Mouse (Mus musculus): ENCODE measurements around the gene Runx2. TPM values are rescaled to one million over a fixed set of nuclear protein-coding genes. Genes with fewer than 3 reads are reported as not detected.

Runx2 gene
- total and polyA plus RNA-seq, 2 experiments from 2014 or later = 0.59 to 1.8 TPM

DNA sequence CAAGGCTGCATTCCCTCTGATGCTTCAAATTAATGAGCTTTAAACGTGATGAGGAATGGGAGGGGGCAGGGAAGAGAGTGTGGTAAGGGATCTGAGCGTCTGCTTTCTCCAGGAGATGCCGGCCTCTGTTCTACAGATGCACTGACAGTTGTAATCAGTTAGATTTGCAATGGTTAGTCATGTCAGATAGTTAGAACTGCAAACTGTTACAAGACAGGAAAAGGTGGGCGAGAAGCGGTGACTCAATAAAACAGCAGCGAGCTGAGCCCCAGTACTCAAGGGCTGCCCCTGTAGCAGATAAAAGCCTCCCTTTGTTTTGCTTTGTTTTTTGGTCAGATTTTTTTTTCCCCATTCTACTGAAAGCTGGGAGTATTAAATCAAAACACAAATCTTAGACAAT is 96.6 kb downstream of the Runx2 start:
- WGBS = 35% methylated on average over 6 of the region's 6 CpGs
- Histone ChIP-seq H3K4me1 (ENCODE audit: insufficient read depth, low read length) (no peaks in the 10 kb centered on the region), H3K27ac (ENCODE audit: low read depth, low read length) (no peak overlapping the region), H3K27me3 (ENCODE audit: insufficient read depth, low read length) (no peaks in the 10 kb centered on the region), H3K4me3 (ENCODE audit: low read depth, low read length) (no peak overlapping the region), H3K9me3 (ENCODE audit: low read length) (no peaks in the 10 kb centered on the region), H3K36me3 (ENCODE audit: insufficient read depth, low read length) (no peaks in the 10 kb centered on the region), H3K9ac (replicated peaks; ENCODE audit: low read length, poor library complexity, severe bottlenecking) (no peak overlapping the region), H3K4me2 (ENCODE audit: low read depth, low read length, poor library complexity, severe bottlenecking) (no peak overlapping the region)
- ATAC-seq (ENCODE audit: low FRiP score) = no peak
- peak; percentile 36 for DNase-seq (ENCODE audit: low spot score)
- TF ChIP-seq CTCF (IDR thresholded peaks at IDR 0.05) = no peak

DNA sequence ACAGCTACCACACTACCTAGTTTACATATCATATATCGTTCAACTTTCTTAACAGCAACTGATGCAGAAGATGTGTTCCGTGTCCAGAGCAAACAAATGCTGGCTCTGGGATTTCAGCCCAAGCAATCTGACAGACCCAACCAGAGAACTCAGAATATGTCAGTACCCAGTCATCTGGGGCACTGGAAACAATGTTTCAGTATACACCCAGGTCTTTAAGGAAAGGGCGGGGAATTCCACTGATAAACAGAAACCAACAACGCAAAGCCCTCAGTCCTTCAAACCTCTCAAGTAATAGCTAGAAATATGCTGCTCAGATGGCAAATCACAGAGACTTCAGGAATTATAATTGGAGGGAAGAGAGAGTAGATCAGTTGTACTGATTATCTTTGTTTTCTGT is 100.5 kb downstream of the Runx2 start:
- ATAC-seq (ENCODE audit: low FRiP score) = no peak
- no peak overlapping the region for H3K4me3 ChIP-seq (ENCODE audit: low read depth, low read length)
- H3K9ac ChIP-seq (replicated peaks; ENCODE audit: low read length, poor library complexity, severe bottlenecking) = no peak overlapping the region
- no peaks in the 10 kb centered on the region for H3K4me1 ChIP-seq (ENCODE audit: insufficient read depth, low read length)
- 95% methylated on average over 4 of the region's 4 CpGs for WGBS
- H3K27ac ChIP-seq (ENCODE audit: low read depth, low read length) = no peak overlapping the region
- H3K4me2 ChIP-seq (ENCODE audit: low read depth, low read length, poor library complexity, severe bottlenecking) = no peak overlapping the region
- H3K27me3 ChIP-seq (ENCODE audit: insufficient read depth, low read length) = no peaks in the 10 kb centered on the region
- H3K9me3 ChIP-seq (ENCODE audit: low read length) = no peaks in the 10 kb centered on the region
- no peak for DNase-seq (ENCODE audit: low spot score)
- no peaks in the 10 kb centered on the region for H3K36me3 ChIP-seq (ENCODE audit: insufficient read depth, low read length)
- no peak for TF ChIP-seq CTCF (IDR thresholded peaks at IDR 0.05)

DNA sequence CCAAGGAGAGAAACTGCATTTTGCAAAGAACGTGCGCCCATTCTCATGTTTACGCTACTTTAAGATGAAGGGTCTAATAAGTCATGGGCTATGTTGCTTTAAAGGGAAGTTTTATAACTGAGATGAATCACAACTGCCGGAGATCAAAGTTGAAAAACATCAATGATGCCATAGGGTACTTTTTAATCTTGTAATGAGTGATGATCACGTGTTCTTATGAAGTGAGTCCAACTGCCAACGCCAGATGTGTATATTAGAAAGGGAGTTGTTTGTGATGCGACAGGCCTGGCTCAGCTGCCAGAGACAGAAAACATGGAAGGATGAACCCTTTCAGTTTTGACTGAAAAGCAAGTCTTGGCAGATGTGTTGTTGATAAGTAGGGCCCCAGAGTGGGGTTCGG is 101.2 kb downstream of the Runx2 start:
- no peaks in the 10 kb centered on the region for H3K4me1 ChIP-seq (ENCODE audit: insufficient read depth, low read length)
- ATAC-seq (ENCODE audit: low FRiP score) (no peak), DNase-seq (ENCODE audit: low spot score) (no peak)
- H3K9ac ChIP-seq (replicated peaks; ENCODE audit: low read length, poor library complexity, severe bottlenecking) = no peak overlapping the region
- no peaks in the 10 kb centered on the region for H3K27me3 ChIP-seq (ENCODE audit: insufficient read depth, low read length)
- TF ChIP-seq CTCF (IDR thresholded peaks at IDR 0.05) = no peak
- no peak overlapping the region for H3K4me2 ChIP-seq (ENCODE audit: low read depth, low read length, poor library complexity, severe bottlenecking)
- no peak overlapping the region for H3K27ac ChIP-seq (ENCODE audit: low read depth, low read length)
- no peaks in the 10 kb centered on the region for H3K9me3 ChIP-seq (ENCODE audit: low read length)
- H3K36me3 ChIP-seq (ENCODE audit: insufficient read depth, low read length) = no peaks in the 10 kb centered on the region
- H3K4me3 ChIP-seq (ENCODE audit: low read depth, low read length) = no peak overlapping the region
- 88% methylated on average over 8 of the region's 8 CpGs for WGBS

DNA sequence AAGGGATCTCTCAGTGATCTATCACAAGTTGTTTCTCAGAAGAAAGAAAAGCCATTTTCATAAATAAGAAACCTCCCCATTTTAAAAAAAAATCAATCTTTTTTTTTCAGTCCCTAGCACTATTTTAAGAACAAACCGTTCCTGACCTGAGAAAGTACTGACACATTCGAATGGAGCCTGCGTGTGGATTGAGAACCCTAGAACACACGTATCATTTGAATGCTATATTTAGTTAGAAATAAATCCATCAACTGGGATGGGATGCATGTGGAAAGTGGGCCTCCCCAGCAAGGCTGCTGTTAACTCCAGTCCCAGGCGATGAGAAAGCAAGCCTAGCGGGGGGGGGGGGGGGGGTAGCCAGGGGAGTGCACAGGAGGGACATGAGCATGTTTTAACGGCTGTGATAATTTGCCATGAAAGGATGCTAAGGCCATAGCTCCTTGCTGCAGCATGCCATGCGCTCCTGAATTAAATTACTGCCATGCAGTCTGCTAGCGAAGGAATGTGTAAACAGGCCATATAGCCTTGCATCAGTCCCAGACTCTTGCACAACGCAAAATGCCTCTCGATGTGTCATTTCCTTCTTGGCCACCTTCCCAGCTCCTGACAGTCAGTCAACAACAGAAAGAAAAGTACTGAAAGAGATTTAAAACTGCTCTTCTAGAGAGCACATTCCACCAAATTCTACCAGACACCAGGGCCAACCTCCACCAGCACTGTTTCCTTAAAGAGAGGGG is 104.9 kb downstream of the Runx2 start:
- H3K4me3 ChIP-seq (ENCODE audit: low read depth, low read length) = no peak overlapping the region
- no peak overlapping the region for H3K9ac ChIP-seq (replicated peaks; ENCODE audit: low read length, poor library complexity, severe bottlenecking)
- no peak for TF ChIP-seq CTCF (IDR thresholded peaks at IDR 0.05)
- no peak for ATAC-seq (ENCODE audit: low FRiP score)
- no peaks in the 10 kb centered on the region for H3K27me3 ChIP-seq (ENCODE audit: insufficient read depth, low read length)
- H3K4me1 ChIP-seq (ENCODE audit: insufficient read depth, low read length) = no peaks in the 10 kb centered on the region
- 50% methylated on average over 11 of the region's 11 CpGs for WGBS
- peak; percentile 61 for DNase-seq (ENCODE audit: low spot score)
- H3K4me2 ChIP-seq (ENCODE audit: low read depth, low read length, poor library complexity, severe bottlenecking) = no peak overlapping the region
- H3K9me3 ChIP-seq (ENCODE audit: low read length) = no peaks in the 10 kb centered on the region
- no peaks in the 10 kb centered on the region for H3K36me3 ChIP-seq (ENCODE audit: insufficient read depth, low read length)
- H3K27ac ChIP-seq (ENCODE audit: low read depth, low read length) = no peak overlapping the region

DNA sequence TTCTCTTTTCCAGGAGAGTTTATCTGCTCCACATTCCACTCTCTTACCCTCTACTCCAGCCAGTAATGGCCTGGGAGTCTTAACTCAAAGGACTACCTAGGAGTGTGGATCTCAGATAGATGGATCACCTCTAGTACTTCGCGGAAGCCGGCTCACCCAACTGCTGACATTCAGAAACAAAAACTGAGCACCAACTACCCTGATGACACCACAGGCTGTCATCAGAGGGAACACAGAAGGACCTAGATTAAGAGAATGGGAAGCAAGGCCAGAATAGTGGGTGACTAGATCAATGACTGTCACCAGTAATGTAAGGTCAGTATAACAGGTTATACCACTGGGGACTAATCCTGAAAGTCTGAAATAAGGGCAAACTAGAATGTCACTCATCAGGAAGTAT is 106.6 kb downstream of the Runx2 start:
- no peaks in the 10 kb centered on the region for H3K4me1 ChIP-seq (ENCODE audit: insufficient read depth, low read length)
- no peaks in the 10 kb centered on the region for H3K27me3 ChIP-seq (ENCODE audit: insufficient read depth, low read length)
- no peak overlapping the region for H3K27ac ChIP-seq (ENCODE audit: low read depth, low read length)
- TF ChIP-seq CTCF (IDR thresholded peaks at IDR 0.05) = no peak
- ATAC-seq (ENCODE audit: low FRiP score) (no peak), DNase-seq (ENCODE audit: low spot score) (no peak)
- over 99% methylated on average over 3 of the region's 3 CpGs for WGBS
- H3K4me3 ChIP-seq (ENCODE audit: low read depth, low read length) = no peak overlapping the region
- H3K9me3 ChIP-seq (ENCODE audit: low read length) = no peaks in the 10 kb centered on the region
- no peak overlapping the region for H3K9ac ChIP-seq (replicated peaks; ENCODE audit: low read length, poor library complexity, severe bottlenecking)
- no peaks in the 10 kb centered on the region for H3K36me3 ChIP-seq (ENCODE audit: insufficient read depth, low read length)
- no peak overlapping the region for H3K4me2 ChIP-seq (ENCODE audit: low read depth, low read length, poor library complexity, severe bottlenecking)

DNA sequence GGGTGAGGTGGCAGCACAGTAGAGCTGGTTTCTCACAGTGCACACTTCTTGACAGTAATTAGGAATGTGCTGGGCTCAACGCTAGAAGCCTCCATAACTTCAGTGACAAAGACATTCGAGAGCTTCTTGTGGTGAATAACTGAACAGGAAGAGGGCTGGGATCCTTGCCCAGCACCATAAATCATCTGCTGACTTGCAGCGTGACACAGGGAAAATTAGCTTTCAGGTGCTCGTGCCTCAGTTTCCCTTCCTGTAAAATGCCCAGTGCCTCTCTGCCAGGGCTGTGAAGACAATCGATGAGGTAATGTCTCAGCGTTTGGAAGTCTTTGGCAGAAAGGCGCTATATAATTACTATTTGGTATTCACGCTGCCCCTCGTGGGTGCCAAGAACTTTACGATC is 108.1 kb downstream of the Runx2 start:
- TF ChIP-seq CTCF (IDR thresholded peaks at IDR 0.05) = no peak
- 91% methylated on average over 10 of the region's 10 CpGs for WGBS
- no peak for DNase-seq (ENCODE audit: low spot score)
- Histone ChIP-seq H3K27me3 (ENCODE audit: insufficient read depth, low read length) (no peaks in the 10 kb centered on the region), H3K4me3 (ENCODE audit: low read depth, low read length) (no peak overlapping the region), H3K4me1 (ENCODE audit: insufficient read depth, low read length) (no peaks in the 10 kb centered on the region), H3K4me2 (ENCODE audit: low read depth, low read length, poor library complexity, severe bottlenecking) (no peak overlapping the region), H3K36me3 (ENCODE audit: insufficient read depth, low read length) (no peaks in the 10 kb centered on the region), H3K9ac (replicated peaks; ENCODE audit: low read length, poor library complexity, severe bottlenecking) (no peak overlapping the region), H3K9me3 (ENCODE audit: low read length) (no peaks in the 10 kb centered on the region), H3K27ac (ENCODE audit: low read depth, low read length) (no peak overlapping the region)
- no peak for ATAC-seq (ENCODE audit: low FRiP score)
